Mouse (Mus musculus) CH12.LX (cell line): ENCODE measurements at regions not wholly inside any gene's neighbourhood (a gene's known extent, or its start where the extent isn't known, plus 50 kb on each side); places are given as distances from the start of the nearest gene placed in this dataset.

Experiments
- DNase-seq: peaks from one replicate; pipeline ENCODE4 v3.0.0-alpha.2; 2013; ENCODE audit errors: extremely low read depth
- H3K27ac ChIP-seq: 2 replicates; pipeline ENCODE4 v1.5.1; 2012; ENCODE audit warnings: low read depth, mild to moderate bottlenecking, control low read depth, moderate library complexity; ENCODE audit not compliant: insufficient read depth
- H3K27me3 ChIP-seq: replicated peaks from 2 replicates; pipeline ENCODE3; 2012; ENCODE audit warnings: inconsistent platforms
- H3K36me3 ChIP-seq, 2 experiments: replicated peaks in 1 of 2; 2 replicates each; pipeline versions ENCODE3 to v1.6.1; 2012; ENCODE audit warnings: inconsistent platforms in 1 of 2, low read length in 1 of 2, mild to moderate bottlenecking in 1 of 2, mixed read lengths in 1 of 2, moderate library complexity in 1 of 2; ENCODE audit not compliant: control insufficient read depth in 1 of 2, insufficient read depth in 1 of 2
- H3K4me1 ChIP-seq, 2 experiments: 2 replicates each; pipeline ENCODE4 v1.6.1; 2012; ENCODE audit warnings: inconsistent platforms in 1 of 2, moderate library complexity in 1 of 2; ENCODE audit not compliant: insufficient read depth in 2 of 2, control insufficient read depth in 1 of 2
- H3K4me2 ChIP-seq: 2 replicates; pipeline ENCODE4 v1.6.1; 2012; ENCODE audit warnings: low read depth, mild to moderate bottlenecking, control low read depth; ENCODE audit not compliant: poor library complexity, insufficient read depth, severe bottlenecking
- H3K4me3 ChIP-seq, 3 experiments: fragments of 150-350 bp in 1 of 3; sonication (generic) in 1 of 3; replicated peaks in 1 of 3; 2 replicates each; pipeline versions ENCODE3 to v1.5.1; 2011 to 2012; ENCODE audit warnings: low read depth in 2 of 3, low read length in 2 of 3, mild to moderate bottlenecking in 2 of 3, moderate library complexity in 2 of 3, control low read depth in 1 of 3, improper control_type of control experiment in 1 of 3, inconsistent platforms in 1 of 3, mixed read lengths in 1 of 3; ENCODE audit not compliant: poor library complexity in 1 of 3
- H3K79me2 ChIP-seq: replicated peaks from 2 replicates; pipeline ENCODE4 v1.6.1; 2012; ENCODE audit warnings: mild to moderate bottlenecking, moderate library complexity; ENCODE audit not compliant: control insufficient read depth, poor library complexity, insufficient read depth, severe bottlenecking; ENCODE audit errors: extremely low read depth
- H3K9ac ChIP-seq: 2 replicates; pipeline ENCODE4 v1.6.1; 2012; ENCODE audit warnings: low read depth, mild to moderate bottlenecking, control low read depth, moderate library complexity; ENCODE audit not compliant: insufficient read depth
- H3K9me3 ChIP-seq: replicated peaks from 2 replicates; pipeline ENCODE3; 2012; ENCODE audit warnings: low read length, inconsistent platforms, mixed read lengths
- BHLHE40 ChIP-seq: IDR thresholded peaks from 2 replicates; pipeline ENCODE4 v1.6.1; 2011; ENCODE audit warnings: mild to moderate bottlenecking, low read depth, low read length, improper control_type of control experiment
- CHD1 ChIP-seq: IDR thresholded peaks from 2 replicates; pipeline ENCODE4 v1.6.1; 2012; ENCODE audit warnings: low read depth, low read length, improper control_type of control experiment, inconsistent platforms
- CHD2 ChIP-seq: IDR thresholded peaks from 2 replicates; pipeline ENCODE4 v1.6.1; 2011; ENCODE audit warnings: low read length, improper control_type of control experiment
- CTCF ChIP-seq, 2 experiments: IDR thresholded peaks in 1 of 2; conservative IDR thresholded peaks in 1 of 2; 2 replicates each; pipeline ENCODE4 v1.5.1; 2011 to 2012; ENCODE audit warnings: low read depth in 2 of 2, low read length in 2 of 2, improper control_type of control experiment in 1 of 2, inconsistent platforms in 1 of 2, mild to moderate bottlenecking in 1 of 2, moderate library complexity in 1 of 2
- E2F4 ChIP-seq: IDR thresholded peaks from 2 replicates; pipeline ENCODE4 v1.6.1; 2011; ENCODE audit warnings: low read depth, low read length, improper control_type of control experiment; ENCODE audit not compliant: insufficient replicate concordance
- ELF1 ChIP-seq: IDR thresholded peaks from 2 replicates; pipeline ENCODE4 v1.6.1; 2014; ENCODE audit warnings: low read depth, mild to moderate bottlenecking, inconsistent platforms, low read length, improper control_type of control experiment
- EP300 ChIP-seq: IDR thresholded peaks from 2 replicates; pipeline ENCODE4 v1.6.1; 2011; ENCODE audit warnings: low read length, improper control_type of control experiment
- ETS1 ChIP-seq: conservative IDR thresholded peaks from 2 replicates; pipeline ENCODE4 v1.6.1; 2012; ENCODE audit warnings: low read depth, mild to moderate bottlenecking, inconsistent platforms, low read length, improper control_type of control experiment, moderate library complexity
- GABPA ChIP-seq: IDR thresholded peaks from 2 replicates; pipeline ENCODE4 v1.6.1; 2012; ENCODE audit warnings: low read depth, low read length, improper control_type of control experiment, inconsistent platforms; ENCODE audit not compliant: insufficient replicate concordance
- HCFC1 ChIP-seq: IDR thresholded peaks from 2 replicates; pipeline ENCODE4 v1.6.1; 2012; ENCODE audit warnings: low read depth, mild to moderate bottlenecking, inconsistent platforms, low read length, improper control_type of control experiment
- IRF4 ChIP-seq: IDR thresholded peaks from 2 replicates; pipeline ENCODE4 v1.6.1; 2014; ENCODE audit warnings: low read depth, mild to moderate bottlenecking, inconsistent platforms, low read length, improper control_type of control experiment
- JUND ChIP-seq: conservative IDR thresholded peaks from 2 replicates; pipeline ENCODE4 v1.6.1; 2011; ENCODE audit warnings: low read depth, low read length, improper control_type of control experiment
- KAT2A ChIP-seq: IDR thresholded peaks from 2 replicates; pipeline ENCODE4 v1.6.1; 2012; ENCODE audit warnings: low read length, improper control_type of control experiment, inconsistent platforms; ENCODE audit not compliant: insufficient replicate concordance
- MAX ChIP-seq: IDR thresholded peaks from 2 replicates; pipeline ENCODE4 v1.6.1; 2011; ENCODE audit warnings: low read length, improper control_type of control experiment
- MAZ ChIP-seq: IDR thresholded peaks from 2 replicates; pipeline ENCODE4 v1.6.1; 2012; ENCODE audit warnings: low read depth, mild to moderate bottlenecking, inconsistent platforms, low read length, improper control_type of control experiment, moderate library complexity
- MEF2A ChIP-seq: IDR thresholded peaks from 2 replicates; pipeline ENCODE4 v1.6.1; 2014; ENCODE audit warnings: low read depth, mild to moderate bottlenecking, inconsistent platforms, low read length, improper control_type of control experiment, borderline replicate concordance
- MXI1 ChIP-seq: IDR thresholded peaks from 2 replicates; pipeline ENCODE4 v1.6.1; 2011; ENCODE audit warnings: mild to moderate bottlenecking, low read depth, low read length, improper control_type of control experiment
- MYC ChIP-seq: IDR thresholded peaks from 2 replicates; pipeline ENCODE4 v1.6.1; 2011; ENCODE audit warnings: low read depth, mild to moderate bottlenecking, improper control_type of control experiment, low read length
- NELFE ChIP-seq: IDR thresholded peaks from 2 replicates; pipeline ENCODE4 v1.6.1; 2011; ENCODE audit warnings: low read depth, low read length, improper control_type of control experiment
- NRF1 ChIP-seq: IDR thresholded peaks from 2 replicates; pipeline ENCODE4 v1.6.1; 2014; ENCODE audit warnings: low read depth, mild to moderate bottlenecking, inconsistent platforms, low read length, improper control_type of control experiment, moderate library complexity
- PAX5 ChIP-seq: IDR thresholded peaks from 2 replicates; pipeline ENCODE4 v1.6.1; 2012; ENCODE audit warnings: low read length, inconsistent platforms, mixed read lengths
- RAD21 ChIP-seq: IDR thresholded peaks from 2 replicates; pipeline ENCODE4 v1.6.1; 2011; ENCODE audit warnings: low read depth, mild to moderate bottlenecking, low read length, improper control_type of control experiment, moderate library complexity
- RCOR1 ChIP-seq: conservative IDR thresholded peaks from 2 replicates; pipeline ENCODE4 v1.6.1; 2012; ENCODE audit warnings: low read depth, mild to moderate bottlenecking, inconsistent platforms, low read length, improper control_type of control experiment
- SMC3 ChIP-seq: IDR thresholded peaks from 2 replicates; pipeline ENCODE4 v1.6.1; 2011; ENCODE audit warnings: low read depth, low read length, improper control_type of control experiment
- TBP ChIP-seq: conservative IDR thresholded peaks from 2 replicates; pipeline ENCODE4 v1.6.1; 2011; ENCODE audit warnings: low read depth, low read length, improper control_type of control experiment
- UBTF ChIP-seq: IDR thresholded peaks from 2 replicates; pipeline ENCODE4 v1.6.1; 2012; ENCODE audit warnings: low read depth, mild to moderate bottlenecking, inconsistent platforms, low read length, improper control_type of control experiment, moderate library complexity
- USF2 ChIP-seq: conservative IDR thresholded peaks from 2 replicates; pipeline ENCODE4 v1.6.1; 2011; ENCODE audit warnings: low read depth, low read length, improper control_type of control experiment
- ZKSCAN1 ChIP-seq: IDR thresholded peaks from 2 replicates; pipeline ENCODE4 v1.6.1; 2012; ENCODE audit warnings: low read depth, inconsistent platforms, low read length, improper control_type of control experiment, borderline replicate concordance
- ZMIZ1 ChIP-seq: IDR thresholded peaks from 2 replicates; pipeline ENCODE4 v1.6.1; 2012; ENCODE audit warnings: low read depth, mild to moderate bottlenecking, inconsistent platforms, low read length, improper control_type of control experiment
- ZNF384 ChIP-seq: IDR thresholded peaks from 2 replicates; pipeline ENCODE4 v1.6.1; 2012; ENCODE audit warnings: low read depth, low read length, improper control_type of control experiment, inconsistent platforms
- dilution Hi-C: fragments of 300-500 bp; cut with MboI; formaldehyde crosslinking; loops from 2 replicates; pipeline ENCODE4 v1.14.3; 2020; ENCODE audit warnings: low sequenced_read_pairs; ENCODE audit not compliant: extremely low pct_unique_long_range_greater_than_20kb, extremely low pct_ligation_motif_present
- in situ Hi-C: fragments of 300-500 bp; cut with MboI; formaldehyde crosslinking; loops from 3 replicates; pipeline ENCODE4 v1.14.3; 2019; ENCODE audit warnings: low sequenced_read_pairs, low pct_ligation_motif_present, low pct_unique_long_range_greater_than_20kb, mixed read lengths

DNA sequence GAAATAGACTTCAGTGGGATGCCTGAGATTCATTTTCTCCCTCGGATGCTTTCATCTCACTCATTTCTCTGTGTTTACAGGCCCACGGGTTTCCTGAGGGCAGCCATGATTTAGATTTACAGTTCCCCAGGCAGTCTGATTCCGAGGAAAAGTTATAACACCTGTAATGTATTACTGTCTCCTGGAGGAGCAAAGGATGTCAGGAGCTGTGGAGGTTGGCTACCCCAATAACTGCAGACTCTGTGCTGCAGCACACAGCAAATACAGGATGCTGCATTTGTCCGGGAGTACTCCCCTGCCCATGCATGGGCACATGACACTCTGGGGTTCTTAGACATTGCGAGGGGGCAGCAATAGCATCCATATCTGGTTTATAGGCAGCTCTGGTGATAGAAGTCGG is 360.8 kb upstream of the Smarca2 start:
- dilution Hi-C loops = no loop called here
- TF ChIP-seq ETS1 (no peak), BHLHE40 (no peak), ZNF384 (no peak), HCFC1 (no peak)
- in situ Hi-C loops = no loop called here

DNA sequence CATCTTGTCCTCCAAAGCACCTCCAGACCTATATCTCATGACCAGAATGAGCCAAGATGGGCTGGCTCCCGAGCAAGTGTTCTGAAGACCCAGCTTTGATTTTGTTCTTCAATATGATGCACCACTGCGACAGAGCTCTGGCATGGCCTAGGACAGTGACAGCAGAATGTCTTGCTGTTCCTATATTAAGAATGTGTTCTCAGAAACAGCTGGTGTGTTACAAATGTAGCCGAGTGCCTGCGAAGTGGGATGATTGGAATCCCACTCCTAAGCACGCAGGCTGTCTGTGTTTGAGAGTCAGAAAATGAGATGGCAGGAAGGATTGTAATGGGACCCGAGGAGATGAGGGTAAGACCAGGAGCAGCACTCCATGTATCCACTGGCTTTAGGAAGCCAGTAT is 355.1 kb upstream of the Smarca2 start:
- dilution Hi-C loops = no loop called here

More for the DNA sequence above, 360.8 kb upstream of the Smarca2 start:
- Histone ChIP-seq H3K27ac (no peak overlapping the region), H3K27me3 (no peaks in the 10 kb centered on the region), H3K9ac (no peak overlapping the region), H3K36me3 (no peaks in the 10 kb centered on the region), H3K4me2 (no peak overlapping the region; the same call in 1 of the 2 replicates), H3K9me3 (no peaks in the 10 kb centered on the region), H3K79me2 (no peaks in the 10 kb centered on the region), H3K4me1 (no peaks in the 10 kb centered on the region), H3K4me3 (no peak overlapping the region)
- DNase-seq = no peak

DNA sequence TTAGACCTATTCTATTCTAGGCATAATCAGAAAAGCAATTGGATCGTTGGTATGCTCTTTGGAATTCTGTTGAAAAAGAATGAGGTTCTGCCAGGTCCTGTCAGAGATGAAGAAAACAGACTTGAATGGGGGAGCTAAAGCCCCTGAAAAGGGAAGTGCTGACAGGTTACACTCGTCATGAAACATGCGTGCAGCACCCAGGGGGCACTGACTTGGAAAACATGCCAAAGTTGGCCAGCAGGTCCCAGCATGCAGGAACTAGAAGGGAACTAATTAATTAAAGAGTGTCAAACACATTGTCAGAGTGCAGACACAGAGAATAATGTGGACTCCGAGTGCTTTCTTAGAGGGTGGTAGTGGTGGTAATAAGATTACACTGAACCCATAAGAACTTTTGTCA is 346.2 kb upstream of the Smarca2 start:
- TF ChIP-seq SMC3 (no peak), ZKSCAN1 (no peak), JUND (no peak), NELFE (no peak), PAX5 (no peak), RAD21 (no peak), CHD2 (no peak), USF2 (no peak), TBP (no peak), MEF2A (no peak), IRF4 (no peak), ZNF384 (no peak), GABPA (no peak), MAX (no peak), MAZ (no peak), KAT2A (no peak), EP300 (no peak)
- Histone ChIP-seq H3K4me3 (no peak overlapping the region), H3K4me1 (no peaks in the 10 kb centered on the region), H3K27ac (no peak overlapping the region), H3K36me3 (no peaks in the 10 kb centered on the region), H3K27me3 (no peaks in the 10 kb centered on the region), H3K9ac (no peak overlapping the region), H3K9me3 (no peaks in the 10 kb centered on the region), H3K79me2 (no peaks in the 10 kb centered on the region), H3K4me2 (no peak overlapping the region)
- in situ Hi-C loops (no loop called here), dilution Hi-C loops (no loop called here)
- no peak for DNase-seq

More for the DNA sequence above, 355.1 kb upstream of the Smarca2 start:
- Histone ChIP-seq H3K4me2 (no peak overlapping the region), H3K4me3 (no peak overlapping the region), H3K36me3 (no peaks in the 10 kb centered on the region), H3K4me1 (no peaks in the 10 kb centered on the region), H3K27ac (no peak overlapping the region), H3K27me3 (no peaks in the 10 kb centered on the region), H3K79me2 (no peaks in the 10 kb centered on the region), H3K9ac (no peak overlapping the region), H3K9me3 (no peaks in the 10 kb centered on the region)
- in situ Hi-C loops = no loop called here
- no peak for DNase-seq
- TF ChIP-seq UBTF (no peak), CTCF (conservative IDR thresholded peaks at IDR 0.05 in 1 of 2, IDR thresholded peaks at IDR 0.05 in 1 of 2; ENCODE audit: low read depth in 2 of 2, low read length in 2 of 2) (no peak), MAX (no peak), E2F4 (no peak), NRF1 (no peak), CHD1 (no peak), MXI1 (no peak), MEF2A (no peak), PAX5 (no peak), ZMIZ1 (no peak), USF2 (no peak), GABPA (no peak), HCFC1 (no peak), TBP (no peak), JUND (no peak), MYC (no peak), RCOR1 (no peak), BHLHE40 (no peak), ELF1 (no peak)
